Mouse (Mus musculus) liver, adult 2 months (tissue): ENCODE data around the gene Gck.

Experiments
- CTCF ChIP-seq: fragments of 200-500 bp; IDR thresholded peaks from 2 replicates; pipeline ENCODE4 v1.5.1; 2011; ENCODE audit warnings: low read depth, low read length, control low read depth
- POLR2A ChIP-seq: fragments of 200-500 bp; IDR thresholded peaks from 2 replicates; pipeline ENCODE4 v1.6.1; 2011; ENCODE audit warnings: low read length, control low read depth; ENCODE audit not compliant: insufficient read depth; ENCODE audit errors: extremely low read depth

GRCm38 (mm10) chr11:5915429-5916177, 34.3 kb downstream of the Gck start:
- TF ChIP-seq CTCF (no peak), POLR2A (no peak)
